Mouse (Mus musculus) urinary bladder, postnatal 36 days (tissue): ENCODE data around the gene Wfdc2.

Experiments
- DNase-seq, 2 experiments: peaks; one replicate each; pipeline ENCODE4 v3.0.0; 2022; ENCODE audit warnings: low spot score in 2 of 2, mixed read lengths in 1 of 2

Gene Wfdc2

DNA sequence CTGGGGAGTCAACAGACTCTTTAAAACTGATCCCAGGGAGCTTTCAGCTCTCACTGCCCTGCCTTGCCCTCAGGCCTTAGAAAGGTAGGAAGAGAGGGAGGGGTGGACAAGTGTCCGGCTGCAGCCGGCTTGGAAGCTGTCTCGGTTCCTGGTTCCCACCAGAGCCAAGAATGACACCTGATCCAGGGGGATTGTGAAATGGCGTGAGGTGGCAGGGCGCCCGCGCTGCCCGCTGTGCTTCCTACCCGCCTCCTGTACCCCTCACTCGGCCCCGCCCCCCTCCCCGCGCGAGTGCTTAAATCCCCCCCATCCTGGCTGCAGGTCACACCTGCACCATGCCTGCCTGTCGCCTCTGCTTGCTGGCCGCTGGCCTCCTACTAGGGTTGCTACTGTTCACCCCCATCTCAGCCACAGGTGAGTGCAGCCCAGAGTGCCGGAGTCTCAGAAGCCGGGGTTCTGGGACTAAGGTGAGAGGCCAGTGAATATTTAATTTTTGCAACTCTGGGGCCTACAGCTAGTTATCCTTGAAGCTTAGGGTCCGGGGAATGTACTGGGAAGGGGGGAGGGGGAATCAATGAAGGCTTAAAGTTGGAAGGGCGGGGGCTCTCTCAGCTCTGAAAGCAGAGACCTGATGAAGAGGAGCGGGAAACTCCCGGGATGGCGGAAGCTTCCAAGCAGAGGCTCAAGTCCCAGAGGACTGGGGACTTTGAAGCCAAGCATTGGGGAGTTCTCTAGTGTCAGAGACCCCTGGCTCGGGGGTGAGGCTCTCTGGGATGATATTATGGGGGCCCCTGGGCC is at the start of gene Wfdc2:
Wfdc2 (plus strand) TSS at position 23 of the 798 bp plus-strand sequence.
- peak; percentile 51 to 68 for DNase-seq

DNA sequence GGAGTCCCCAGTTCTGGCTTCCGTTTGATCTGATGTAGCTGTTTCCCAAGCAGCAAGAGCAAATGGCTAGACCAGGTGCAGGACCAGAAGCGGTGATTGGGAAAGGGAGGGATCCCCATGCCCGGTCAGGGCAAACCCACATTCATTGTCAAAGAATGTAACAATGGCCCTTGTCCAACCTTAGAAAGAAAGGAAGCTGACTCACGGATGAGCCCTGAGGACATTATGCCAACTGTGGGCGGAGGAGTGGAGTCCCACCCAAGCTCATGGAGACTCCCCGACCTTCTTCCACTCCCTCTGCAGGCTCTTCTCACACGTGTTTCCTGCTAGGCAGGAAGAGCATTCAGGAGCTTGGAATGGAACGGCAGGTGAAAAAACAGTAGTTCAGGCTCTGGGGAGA is 48.8 kb upstream of the Wfdc2 start:
- peak in 1 of 2 experiments; percentile 57 for DNase-seq

DNA sequence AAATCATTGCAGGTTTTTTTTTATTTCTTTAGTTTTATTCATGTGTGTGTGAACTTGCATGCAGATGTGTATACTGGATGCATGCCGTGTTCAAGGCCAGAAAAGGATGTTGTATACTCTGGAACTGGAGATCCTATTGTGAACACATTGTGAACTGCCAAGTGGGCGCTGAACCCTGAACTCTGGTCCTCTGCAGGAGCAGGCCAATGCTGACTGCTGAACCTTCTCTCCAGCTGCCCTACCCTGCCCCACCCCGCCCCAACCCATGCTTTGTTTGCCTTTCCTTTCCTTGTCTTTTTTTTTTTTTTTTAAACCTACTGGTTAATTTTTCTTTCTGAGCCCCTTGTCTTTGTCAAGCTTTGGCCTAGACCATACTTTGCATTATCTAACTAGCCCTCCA is 47.3 kb upstream of the Wfdc2 start:
- no peak for DNase-seq

DNA sequence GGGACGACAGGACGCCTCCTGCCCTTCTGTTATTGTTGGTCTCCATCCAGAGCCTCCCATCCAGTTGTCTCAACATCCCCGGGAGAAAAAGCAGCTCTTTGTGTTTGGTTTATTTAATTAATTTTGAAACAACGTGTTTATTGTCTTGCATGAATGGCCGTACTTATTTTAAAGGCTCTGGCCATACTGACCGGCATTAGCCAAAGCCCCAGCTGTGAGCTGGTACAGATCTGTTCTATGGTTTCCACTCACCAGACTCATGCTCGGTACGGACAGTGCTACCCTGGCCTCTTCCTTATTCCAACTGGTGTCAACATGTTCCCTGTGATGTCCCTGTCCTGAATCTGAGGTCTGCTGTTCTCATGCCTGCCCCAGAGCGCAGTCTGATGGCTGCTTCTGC is 46.3 kb upstream of the Wfdc2 start:
- DNase-seq, result no peak

DNA sequence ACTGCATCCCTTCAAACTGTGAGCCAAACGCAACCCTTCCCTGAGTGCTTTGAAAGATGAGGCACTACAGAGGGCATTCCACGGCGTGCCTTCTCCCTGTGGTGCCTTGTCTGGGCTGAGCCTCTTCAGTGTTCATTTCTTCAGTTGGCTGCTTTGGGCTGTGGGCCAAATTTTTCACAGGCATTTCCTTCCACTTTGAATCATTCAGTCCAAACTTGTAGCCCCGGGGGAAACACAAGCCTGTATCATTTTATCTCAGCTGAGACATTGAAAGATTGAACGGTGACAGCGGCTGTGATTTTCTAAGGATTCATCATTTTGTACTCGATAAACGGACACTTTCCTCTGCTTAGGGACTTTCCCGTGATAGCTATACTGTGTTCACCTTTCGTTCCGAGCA is 45.6 kb upstream of the Wfdc2 start:
- DNase-seq, result no peak

DNA sequence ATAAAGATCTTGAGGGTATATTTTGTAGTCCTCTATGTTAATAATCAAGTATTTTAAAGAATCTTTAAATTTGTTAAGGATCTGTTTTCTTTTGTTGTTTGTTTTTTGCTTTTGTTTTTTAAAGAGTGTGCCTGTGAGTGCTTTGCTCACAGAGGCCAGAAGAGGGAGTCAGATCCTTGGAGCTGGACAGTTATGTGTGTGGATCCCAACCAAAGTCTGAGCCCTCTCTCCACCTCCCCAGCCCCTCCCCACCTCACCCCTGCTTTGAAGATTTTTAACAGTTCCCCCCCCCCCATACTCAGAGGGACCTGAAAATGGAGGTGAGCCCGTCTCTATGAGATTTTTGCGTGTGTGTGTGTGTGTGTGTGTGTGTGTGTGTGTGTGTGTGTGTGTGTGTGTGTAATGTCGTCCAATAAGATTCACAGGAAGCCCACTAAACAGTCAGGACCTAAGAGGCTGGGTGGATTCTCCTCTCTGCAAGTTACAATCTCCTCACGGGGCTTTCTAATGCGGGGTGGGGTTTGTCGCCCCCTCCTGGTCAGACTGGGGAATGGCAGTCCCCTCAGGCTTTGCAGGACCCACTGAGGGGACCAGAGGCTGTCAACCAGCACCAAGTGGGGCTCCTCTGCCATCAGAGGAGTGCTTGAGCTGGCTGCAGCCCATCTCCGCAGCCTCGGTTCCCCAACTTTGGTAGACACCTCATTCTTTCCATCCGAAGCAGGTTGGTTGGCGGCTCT is 44.6 kb upstream of the Wfdc2 start:
- peak; percentile 63 to 66 for DNase-seq

DNA sequence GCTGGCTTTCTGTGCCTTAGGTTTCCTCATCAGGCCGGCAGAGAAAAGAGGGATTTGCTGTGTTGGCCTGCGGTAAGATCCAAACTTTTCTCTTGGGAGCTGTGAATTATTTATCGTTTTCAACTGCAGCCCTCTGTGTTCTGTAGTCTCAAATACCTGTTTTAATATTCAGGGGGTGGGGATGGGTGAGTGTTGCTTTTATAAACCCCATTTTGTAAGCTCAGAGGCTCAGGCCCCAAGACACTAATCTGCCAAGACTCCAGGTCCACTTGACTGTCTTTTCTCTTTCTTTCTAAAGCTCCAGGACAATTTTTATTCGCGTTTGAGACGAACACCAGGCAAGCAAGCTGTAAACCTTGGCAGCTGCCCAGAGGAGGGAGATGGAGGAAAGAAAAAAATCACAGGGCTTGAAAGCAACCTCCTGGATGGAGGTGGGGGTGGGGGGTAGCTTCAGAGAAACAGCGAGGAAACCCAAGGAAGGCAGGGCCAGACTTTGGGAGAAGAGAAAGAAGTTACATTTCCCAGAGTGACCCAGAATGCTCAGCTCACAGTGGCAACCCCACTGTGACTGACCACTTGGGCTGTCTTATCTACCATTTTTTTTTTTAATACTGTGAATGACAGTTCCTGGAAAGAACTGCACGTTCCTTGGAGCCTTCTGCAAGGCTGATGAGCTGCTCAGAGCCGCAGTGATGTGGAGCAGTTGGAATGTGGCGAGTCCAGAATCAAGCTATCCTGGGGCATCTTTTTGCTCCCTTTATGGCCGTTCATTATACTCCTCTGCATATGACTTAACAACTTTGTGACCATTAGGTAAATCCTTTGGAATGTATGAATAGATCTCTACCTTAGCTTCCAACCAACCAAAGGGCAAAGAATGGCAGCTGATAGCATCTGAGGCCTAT is 43.7 kb upstream of the Wfdc2 start:
- no peak for DNase-seq

DNA sequence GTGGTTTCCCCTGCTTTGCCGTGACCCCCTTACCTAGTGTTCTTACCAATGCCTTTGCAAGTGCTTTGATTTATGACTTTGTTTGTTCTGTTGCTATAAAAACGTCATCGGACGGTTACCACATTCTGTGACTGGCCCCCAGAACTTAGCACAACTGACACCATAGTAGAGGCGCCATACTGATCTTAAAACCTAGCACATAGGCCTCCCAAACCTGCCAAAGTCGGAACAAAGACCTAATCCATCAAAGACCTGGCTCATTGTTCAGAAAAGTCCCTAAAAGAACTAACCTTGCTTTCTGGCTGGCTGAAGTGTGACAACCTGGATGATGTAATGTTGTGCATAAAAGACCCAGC is 43.1 kb upstream of the Wfdc2 start:
- DNase-seq, result no peak

DNA sequence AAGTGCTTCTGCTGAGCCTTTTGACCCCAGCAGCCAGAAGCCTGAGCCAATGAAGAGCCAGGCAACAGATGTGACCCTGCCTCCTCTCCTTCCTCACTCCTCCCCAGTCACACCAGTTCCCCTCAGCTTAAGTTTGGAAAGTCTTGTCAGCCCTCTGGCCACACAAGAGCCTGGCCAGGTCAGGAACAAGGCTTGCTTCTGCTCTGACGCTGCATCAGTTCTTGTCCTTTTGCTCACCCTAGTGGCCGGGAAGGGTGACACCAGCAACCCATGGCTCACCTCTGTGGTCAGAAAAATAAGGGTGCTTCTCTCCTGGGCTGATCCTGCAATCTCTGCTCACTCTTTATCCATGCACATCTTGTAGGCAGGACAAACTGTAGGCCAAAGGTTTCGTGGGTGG is 41.4 kb upstream of the Wfdc2 start:
- peak in 1 of 2 experiments; percentile 64 for DNase-seq

DNA sequence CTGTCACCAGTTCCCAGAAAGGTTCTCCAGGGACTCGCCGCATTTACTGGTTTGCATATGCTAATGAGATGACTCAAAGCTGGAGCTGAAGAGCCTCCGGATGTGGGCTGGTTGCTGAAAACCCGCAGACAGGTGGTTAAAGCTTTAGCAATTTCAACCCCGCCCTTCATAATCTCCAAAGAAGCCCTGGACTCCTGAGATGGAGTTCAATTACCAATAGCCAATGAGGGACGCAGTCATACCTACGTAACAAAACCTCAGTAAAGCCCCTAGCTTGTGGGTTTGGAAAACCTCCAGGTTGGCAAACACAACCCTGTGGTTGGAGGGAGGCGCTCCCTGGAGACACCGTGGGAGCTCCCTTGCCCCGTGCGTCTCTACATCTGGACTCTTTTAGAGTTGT is 40.4 kb upstream of the Wfdc2 start:
- no peak for DNase-seq

DNA sequence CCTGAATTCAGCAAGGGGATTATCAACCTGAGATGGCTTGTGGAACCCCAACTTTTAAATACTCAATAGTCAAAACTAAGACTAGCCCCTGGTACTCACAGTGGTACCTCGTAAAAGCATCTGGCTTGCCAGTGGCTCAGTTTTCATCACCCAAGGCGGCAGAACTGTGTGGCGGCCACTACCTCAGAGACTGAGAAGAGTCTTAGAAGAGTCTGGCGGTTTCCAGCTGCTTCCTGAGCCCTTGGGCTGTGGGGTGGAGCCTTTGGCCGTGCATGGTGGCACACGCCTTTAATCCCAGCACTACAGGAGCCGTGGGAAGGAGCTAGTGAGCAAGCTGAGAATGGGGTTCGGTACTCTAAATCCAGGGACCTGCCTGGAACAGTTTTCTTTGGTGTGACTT is 39.9 kb upstream of the Wfdc2 start:
- no peak for DNase-seq

DNA sequence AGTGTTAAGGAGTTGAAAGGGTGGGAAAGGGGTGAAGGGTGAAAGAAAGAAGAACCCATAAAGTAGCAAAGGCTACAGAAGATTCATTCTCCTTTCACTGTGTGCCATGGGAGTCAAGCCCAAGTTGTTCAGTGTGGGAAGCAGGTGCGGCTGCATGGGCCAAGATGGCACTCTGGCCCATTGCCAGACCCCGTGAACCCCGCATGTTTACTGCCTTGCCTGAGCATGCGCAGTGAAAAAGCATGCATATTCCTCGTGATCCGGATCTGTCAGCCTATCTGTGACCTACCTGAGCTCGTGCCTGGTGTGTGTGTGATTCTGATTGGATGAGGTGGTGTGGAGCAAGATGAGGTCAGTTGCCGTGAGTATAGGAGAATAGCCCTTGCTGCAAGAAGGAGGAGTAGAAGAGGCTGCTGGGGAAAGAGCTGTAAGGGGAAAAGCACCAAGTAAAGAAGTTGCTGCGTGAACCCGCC is 38.9 kb upstream of the Wfdc2 start:
- DNase-seq, result peak in 1 of 2 experiments; percentile 53

DNA sequence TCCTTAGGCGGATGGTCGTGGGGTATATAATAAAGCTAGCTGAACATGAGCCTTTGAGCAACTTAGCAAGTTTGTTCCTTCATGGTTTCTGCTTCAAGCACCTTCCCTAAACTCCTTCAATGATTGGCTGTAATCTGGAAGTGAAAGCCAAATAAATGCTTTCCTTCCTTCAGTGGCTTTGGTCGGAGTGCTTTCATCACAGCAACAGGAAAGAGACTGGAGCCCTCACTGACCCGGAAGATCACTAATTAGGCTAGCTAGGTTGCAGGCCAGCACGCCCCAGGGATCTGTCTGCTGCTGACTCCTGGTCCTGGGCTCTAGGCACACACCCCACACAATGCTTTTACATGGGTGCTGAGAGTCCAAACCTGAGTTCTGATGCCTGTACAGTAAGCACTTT is 33.7 kb upstream of the Wfdc2 start:
- DNase-seq, result no peak

DNA sequence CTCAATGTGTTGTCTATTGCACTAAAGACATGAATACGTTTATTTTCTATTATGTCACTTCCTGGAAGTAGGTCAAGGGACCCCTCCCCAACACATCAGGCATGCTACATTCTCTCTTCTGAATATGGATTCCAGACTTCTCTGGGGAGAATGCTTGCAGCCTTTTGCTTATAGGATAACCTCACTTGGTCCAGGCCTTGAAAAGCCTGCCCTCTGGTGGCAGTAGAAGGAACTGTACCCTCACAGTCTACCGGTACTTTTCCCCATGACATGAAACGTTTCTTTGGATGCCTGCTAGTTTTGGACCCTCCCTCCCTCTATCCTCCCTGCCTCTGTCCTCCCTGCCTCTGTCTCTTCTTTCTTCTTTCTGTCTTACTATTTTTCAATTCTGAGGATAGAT is 31.0 kb upstream of the Wfdc2 start:
- peak; percentile 68 to 72 for DNase-seq

DNA sequence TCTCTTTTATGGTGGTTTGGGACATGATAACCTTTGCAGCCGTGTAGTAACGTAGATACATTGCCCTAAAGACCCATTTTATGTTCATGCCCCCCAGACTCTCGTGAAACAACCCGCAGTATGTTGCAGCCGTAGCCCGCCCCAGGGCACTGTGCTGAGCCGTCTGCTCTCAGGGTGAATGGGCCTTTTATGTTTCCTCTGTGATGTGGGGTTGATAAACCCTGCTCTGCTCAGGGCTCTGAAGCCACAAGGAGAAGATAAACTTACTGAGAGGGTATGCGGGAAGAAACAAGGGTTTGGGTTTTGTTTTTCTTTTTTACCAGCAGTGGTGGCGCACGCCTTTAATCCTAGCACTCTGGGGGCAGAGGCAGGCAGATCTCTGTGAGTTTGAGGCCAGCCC is 27.9 kb upstream of the Wfdc2 start:
- DNase-seq, result no peak

DNA sequence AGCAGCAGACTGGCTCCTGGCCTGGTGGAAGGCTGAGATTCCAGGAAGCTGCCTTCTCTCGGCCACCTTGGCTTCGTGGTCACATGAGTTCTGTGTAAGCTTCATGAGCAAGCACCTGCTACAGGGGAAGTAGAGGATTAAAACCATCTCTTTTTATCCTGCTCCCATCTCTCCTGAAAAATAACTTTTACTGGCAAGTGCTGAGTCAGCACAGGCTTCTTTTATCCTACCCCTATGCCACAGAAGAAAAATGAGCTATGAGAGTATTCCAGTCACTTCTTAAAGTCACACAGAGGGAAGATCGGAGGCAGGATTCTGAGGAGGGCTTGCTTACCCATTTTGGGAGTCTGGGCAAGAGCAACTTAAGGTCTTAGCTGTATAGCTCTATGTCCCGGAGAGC is 25.2 kb upstream of the Wfdc2 start:
- no peak for DNase-seq

DNA sequence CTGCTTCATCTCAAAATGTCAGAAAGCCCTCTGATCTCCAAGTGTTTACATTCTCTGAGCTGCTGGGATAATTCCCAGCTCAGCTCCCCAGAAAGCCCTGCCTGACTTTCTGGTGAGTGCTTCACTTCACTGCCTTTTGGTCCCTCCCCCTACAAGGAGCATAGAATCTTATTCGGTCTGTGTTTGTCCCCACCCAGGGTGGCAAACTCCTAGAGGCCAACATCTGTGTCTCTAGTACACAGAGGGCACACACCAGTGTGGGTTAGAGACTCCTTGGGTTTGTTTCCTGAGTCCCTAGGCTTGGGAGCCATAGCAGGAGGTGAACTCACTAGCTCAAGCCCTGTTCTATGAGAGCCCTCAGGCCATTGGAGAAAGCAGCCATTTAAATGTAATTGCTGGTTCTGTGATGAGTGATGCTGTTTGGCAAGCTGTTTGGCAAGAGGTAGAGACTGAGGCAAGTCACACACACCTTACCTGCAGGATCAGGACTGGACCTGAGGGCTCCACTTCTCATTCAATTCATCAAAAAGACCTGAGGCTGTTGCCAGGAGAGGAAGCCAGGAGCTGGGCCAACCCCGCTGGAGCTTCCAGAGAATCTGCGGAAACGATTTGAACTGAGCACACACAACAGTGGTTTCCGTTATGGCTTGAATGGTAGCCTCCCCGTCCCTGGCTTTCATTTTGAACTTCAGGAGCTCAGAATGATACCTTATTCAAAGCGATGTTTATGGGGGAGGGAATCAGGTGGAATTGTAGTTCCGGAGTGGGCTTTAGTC is 21.4 kb upstream of the Wfdc2 start:
- DNase-seq, result no peak

DNA sequence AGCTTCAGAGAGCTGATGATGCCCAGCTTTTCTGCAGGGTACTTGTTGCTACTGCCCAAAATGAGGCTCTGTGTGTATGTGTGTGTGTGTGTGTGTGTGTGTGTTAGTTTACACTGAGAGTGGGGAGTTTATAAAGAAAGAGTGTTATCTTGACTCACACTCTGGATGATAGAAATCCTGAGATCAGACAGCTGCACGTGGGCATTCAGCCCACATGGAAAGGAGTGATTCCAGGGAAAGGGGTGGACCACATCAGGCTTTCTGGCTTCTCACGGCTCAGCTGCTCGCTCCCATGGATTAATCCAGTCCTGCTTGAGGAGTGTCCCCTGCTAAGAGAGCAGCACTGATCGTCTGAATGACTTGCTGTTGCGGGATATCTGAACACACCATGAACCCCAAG is 20.1 kb upstream of the Wfdc2 start:
- DNase-seq, result no peak

DNA sequence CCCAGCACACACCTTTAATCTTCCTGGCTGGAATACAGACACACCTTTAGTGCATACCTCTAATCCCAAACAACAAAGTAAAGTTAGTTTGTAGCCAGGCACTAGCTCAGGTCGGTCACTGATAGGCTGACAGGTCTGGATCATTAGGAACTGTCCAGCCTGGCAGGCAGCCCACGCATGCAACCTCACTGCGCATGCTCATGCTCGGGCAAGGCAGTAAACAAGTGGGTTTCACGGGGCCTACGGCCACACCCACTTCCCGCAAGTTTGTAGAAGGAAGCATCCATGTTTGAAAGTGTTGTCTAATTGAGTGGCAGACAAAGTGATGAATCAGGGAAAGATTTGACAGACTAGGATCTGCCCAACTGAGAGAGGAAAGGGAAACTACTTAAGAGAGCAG is 19.6 kb upstream of the Wfdc2 start:
- no peak for DNase-seq

DNA sequence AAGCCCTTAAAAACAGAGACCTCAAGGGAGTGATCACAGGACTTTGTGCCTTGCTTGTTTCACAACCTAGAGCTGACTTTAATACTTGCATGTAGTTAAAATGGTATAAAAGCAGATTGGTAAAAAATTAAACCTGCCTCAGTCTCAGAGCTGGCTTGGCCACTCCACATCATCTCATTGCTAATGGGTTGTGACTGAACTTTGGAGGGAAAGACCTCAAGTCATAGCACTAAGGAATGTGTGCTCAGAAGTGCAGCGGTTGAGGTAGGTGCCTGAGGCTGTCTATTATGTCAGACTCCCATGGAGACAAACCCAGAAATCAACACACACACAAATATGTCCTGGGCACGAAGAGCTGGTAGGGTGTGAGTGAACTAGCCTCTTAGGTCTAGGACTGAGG is 18.5 kb upstream of the Wfdc2 start:
- DNase-seq, result no peak

DNA sequence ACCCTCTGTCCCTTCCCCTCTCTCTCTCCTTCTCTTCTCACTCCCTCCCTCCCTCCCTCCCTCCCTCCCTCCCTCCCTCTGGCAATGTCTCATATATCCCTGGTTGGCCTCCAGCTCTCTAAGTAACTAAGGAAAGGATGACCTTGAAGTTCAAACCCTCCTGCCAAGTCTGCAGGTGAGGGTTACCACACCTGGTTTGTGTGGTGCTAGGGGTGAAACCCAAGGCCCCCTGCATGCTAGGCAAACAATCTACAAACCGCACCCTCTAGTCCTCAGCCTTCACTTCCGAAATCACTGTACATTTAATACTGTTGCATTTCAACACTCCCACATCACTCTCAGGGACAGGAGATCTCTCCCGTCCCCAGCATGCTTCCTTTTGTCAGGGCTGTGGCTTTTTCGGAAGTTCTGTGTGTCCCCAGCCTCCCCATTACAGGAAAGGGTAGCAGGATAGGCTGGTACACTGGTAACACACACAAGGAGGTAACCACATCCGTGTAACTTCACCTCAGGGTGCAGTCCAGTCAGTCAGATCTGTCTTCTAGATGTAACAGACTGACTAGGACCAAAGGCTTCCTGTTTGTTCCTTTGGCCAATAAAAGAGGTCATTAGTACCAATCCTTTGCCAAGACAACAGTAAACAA is 17.6 kb upstream of the Wfdc2 start:
- DNase-seq, result no peak
